Mouse (Mus musculus) E14TG2a.4 (cell line): ENCODE data around the gene Grcc10.

Experiments
- H3K27me3 ChIP-seq: 2 replicates; pipeline ENCODE4 v1.6.1; 2014; ENCODE audit warnings: low read length, control low read depth; ENCODE audit not compliant: insufficient read depth
- H3K36me3 ChIP-seq: 2 replicates; pipeline ENCODE4 v1.6.1; 2014; ENCODE audit warnings: low read length, control low read depth; ENCODE audit not compliant: insufficient read depth
- H3K4me1 ChIP-seq: replicated peaks from 2 replicates; pipeline ENCODE4 v1.6.1; 2014; ENCODE audit warnings: low read depth, low read length, control low read depth
- H3K4me3 ChIP-seq: replicated peaks from 2 replicates; pipeline ENCODE4 v1.5.1; 2014; ENCODE audit warnings: mild to moderate bottlenecking, low read length
- H3K9me3 ChIP-seq: 2 replicates; pipeline ENCODE4 v1.6.1; 2014; ENCODE audit warnings: low read length, control low read depth
- CTCF ChIP-seq: conservative IDR thresholded peaks from 2 replicates; pipeline ENCODE4 v1.5.1; 2014; ENCODE audit warnings: low read length
- NANOG ChIP-seq: IDR thresholded peaks from 2 replicates; pipeline ENCODE4 v1.6.1; 2014; ENCODE audit warnings: borderline replicate concordance, low read length, mixed read lengths
- POU5F1 ChIP-seq: IDR thresholded peaks from 2 replicates; pipeline ENCODE4 v1.6.1; 2014; ENCODE audit warnings: low read length, borderline replicate concordance

The Grcc10 gene

DNA sequence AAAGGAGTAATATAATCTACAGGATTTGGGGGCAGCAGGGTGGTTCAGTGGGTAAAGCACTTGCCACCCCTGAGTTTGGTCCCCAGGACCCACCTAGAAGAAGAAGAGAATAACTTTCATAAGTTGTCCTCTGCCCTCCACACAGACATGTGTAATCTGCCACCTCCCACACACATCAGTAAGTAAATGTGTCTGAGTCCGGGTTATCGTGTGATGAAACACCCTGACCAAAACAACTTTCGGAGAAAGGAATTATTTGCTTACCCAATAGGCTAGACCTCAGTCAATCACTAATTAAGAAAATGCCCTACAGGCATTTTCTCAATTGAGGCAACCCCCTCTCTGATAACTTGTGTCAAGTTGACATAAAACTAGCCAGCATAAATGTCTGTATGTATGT lies 50.7 kb downstream of the Grcc10 start:
- no peak for TF ChIP-seq CTCF
- TF ChIP-seq NANOG = no peak
- TF ChIP-seq POU5F1 = no peak
- Histone ChIP-seq H3K4me3 (no peak overlapping the region), H3K36me3 (peaks cover 12% of the 10 kb centered on the region), H3K27me3 (no peaks in the 10 kb centered on the region), H3K9me3 (no peaks in the 10 kb centered on the region), H3K4me1 (peaks cover 37% of the 10 kb centered on the region)
